Mouse (Mus musculus) Patski (cell line): ENCODE measurements around the gene Tmem102. TPM values are rescaled to one million over a fixed set of nuclear protein-coding genes. Genes with fewer than 3 reads are reported as not detected.

Experiments used
- ATAC-seq: fragments of 100-300 bp; one replicate; pipeline ENCODE4 v1.8.0; 2021
- CTCF ChIA-PET: fragments of 350-600 bp; sonication (Branson Sonifier 250); formaldehyde crosslinking; loops from one replicate; lab custom pipeline; 2022; ENCODE audit warnings: inconsistent platforms; lab: Charles Lee
- POLR2A ChIA-PET: fragments of 350-600 bp; sonication (Branson Sonifier 250); formaldehyde crosslinking; loops from one replicate; lab custom pipeline; 2022; ENCODE audit warnings: antibody characterized with exemption, inconsistent platforms; lab: Charles Lee
- DNase-seq: peaks from one replicate; pipeline ENCODE4 v3.0.0-alpha.2; 2011; ENCODE audit warnings: low read depth, low spot score
- H3K27me3 ChIP-seq: fragments of 371-371 bp; one replicate; pipeline ENCODE4 v1.5.1; 2021
- CTCF ChIP-seq: fragments of 100-300 bp; IDR thresholded peaks from one replicate; pipeline ENCODE4 v1.5.1; 2021
- in situ Hi-C: fragments of 300-500 bp; cut with MboI; formaldehyde crosslinking; loops from 3 replicates; pipeline ENCODE4 v1.11.1; 2018; ENCODE audit warnings: low pct_unique_long_range_greater_than_20kb, mixed read lengths
- polyA plus RNA-seq: library from polyadenylated mRNA; unstranded; gene quantifications from one replicate; pipeline ENCODE4 v1.2.3, GENCODE M21; 2021

Gene Tmem102
- polyA plus RNA-seq: 1.1 TPM

- TF ChIP-seq CTCF: no peak
- ChIA-PET POLR2A (no interaction called here), CTCF (interaction anchor here (1.2 to 1.4 kb wide), 4 partner anchors 9 to 49 kb away, joined by 3 read pairs; partner anchors contain the start of gene Gm39566)
- in situ Hi-C loops: loop anchor here (5.0 kb wide), 1 partner anchor 72 kb away; the partner anchor contains the start of gene Tmem95
- H3K27me3 ChIP-seq: peaks cover 6% of the 10 kb centered on the region
- DNase-seq: no peak
- ATAC-seq: no peak
Observed at GRCm38 (mm10) chr11:69804972-69805909, at the start of gene Tmem102. Gene Tmem102 (minus strand): TSS chr11:69805624.

GRCm38 (mm10) chr11:69854680-69855079 lies 49.3 kb upstream of the Tmem102 start:
- DNase-seq: no peak
- no peak for ATAC-seq
- POLR2A ChIA-PET: interaction anchor here (1.5 kb wide), 1 partner anchor 16 kb away, joined by 3 read pairs; the partner anchor contains the start of gene Tmem256
- in situ Hi-C loops: no loop called here
- no peak for TF ChIP-seq CTCF
- H3K27me3 ChIP-seq: peaks cover 6% of the 10 kb centered on the region
- CTCF ChIA-PET: interaction anchor here (1.4 kb wide), 1 partner anchor 49 kb away, joined by 3 read pairs; the partner anchor contains the start of gene Tmem102

- ChIA-PET CTCF (interaction anchor here (1.4 kb wide), 1 partner anchor 48 kb away, joined by 3 read pairs; the partner anchor contains the start of gene Tmem102), POLR2A (interaction anchor here (1.5 kb wide), 1 partner anchor 15 kb away, joined by 3 read pairs; the partner anchor contains the start of gene Tmem256)
- no peak for TF ChIP-seq CTCF
- no peak for DNase-seq
- ATAC-seq: no peak
- in situ Hi-C loops: no loop called here
- H3K27me3 ChIP-seq: peaks cover 5% of the 10 kb centered on the region
Observed at GRCm38 (mm10) chr11:69853994-69854393, 48.6 kb upstream of the Tmem102 start.

- POLR2A ChIA-PET: interaction anchor here (0.6 to 1.0 kb wide), 2 partner anchors 20 to 54 kb away, joined by 4 read pairs; no protein-coding TSS in a partner anchor
- DNase-seq (no peak), ATAC-seq (no peak)
- no peaks in the 10 kb centered on the region for H3K27me3 ChIP-seq
- no peak for TF ChIP-seq CTCF
- CTCF ChIA-PET: interaction anchor here (1.3 kb wide), 1 partner anchor 21 kb away, joined by 4 read pairs; no protein-coding TSS in a partner anchor
- in situ Hi-C loops: no loop called here
Observed at GRCm38 (mm10) chr11:69850754-69851153, 45.3 kb upstream of the Tmem102 start.

- in situ Hi-C loops: no loop called here
- ChIA-PET POLR2A (no interaction called here), CTCF (no interaction called here)
- ATAC-seq: no peak
- no peak for TF ChIP-seq CTCF
- no peaks in the 10 kb centered on the region for H3K27me3 ChIP-seq
- no peak for DNase-seq
Observed at GRCm38 (mm10) chr11:69849884-69850283, 44.5 kb upstream of the Tmem102 start.

GRCm38 (mm10) chr11:69849128-69849527 lies 43.7 kb upstream of the Tmem102 start:
- no peak for DNase-seq
- POLR2A ChIA-PET: no interaction called here
- ATAC-seq: no peak
- in situ Hi-C loops: no loop called here
- no peak for TF ChIP-seq CTCF
- H3K27me3 ChIP-seq: no peaks in the 10 kb centered on the region
- CTCF ChIA-PET: no interaction called here

GRCm38 (mm10) chr11:69848021-69848420 lies 42.6 kb upstream of the Tmem102 start:
- no peak for TF ChIP-seq CTCF
- ATAC-seq: no peak
- ChIA-PET CTCF (no interaction called here), POLR2A (no interaction called here)
- no peak for DNase-seq
- in situ Hi-C loops: no loop called here
- H3K27me3 ChIP-seq: no peaks in the 10 kb centered on the region

- DNase-seq (no peak), ATAC-seq (no peak)
- no peak for TF ChIP-seq CTCF
- ChIA-PET POLR2A (interaction anchor here (1.1 kb wide), 1 partner anchor 10 kb away, joined by 5 read pairs; the partner anchor contains the start of genes Nlgn2 and Tmem256), CTCF (no interaction called here)
- H3K27me3 ChIP-seq: no peaks in the 10 kb centered on the region
- in situ Hi-C loops: no loop called here
Observed at GRCm38 (mm10) chr11:69846738-69847688, 41.6 kb upstream of the Tmem102 start.

- TF ChIP-seq CTCF: no peak
- in situ Hi-C loops: no loop called here
- CTCF ChIA-PET: no interaction called here
- no peaks in the 10 kb centered on the region for H3K27me3 ChIP-seq
- ATAC-seq: peak; percentile 85
- POLR2A ChIA-PET: interaction anchor here (1.1 kb wide), 1 partner anchor 9 kb away, joined by 5 read pairs; the partner anchor contains the start of genes Nlgn2 and Tmem256
- peak; percentile 46 for DNase-seq
Observed at GRCm38 (mm10) chr11:69846198-69846680, 40.8 kb upstream of the Tmem102 start, which contains the start of gene Plscr3. Gene Plscr3 (plus strand): TSS chr11:69846376.
